ENCODE assay signal across 14 mouse cellular contexts in the genomic region with DNA sequence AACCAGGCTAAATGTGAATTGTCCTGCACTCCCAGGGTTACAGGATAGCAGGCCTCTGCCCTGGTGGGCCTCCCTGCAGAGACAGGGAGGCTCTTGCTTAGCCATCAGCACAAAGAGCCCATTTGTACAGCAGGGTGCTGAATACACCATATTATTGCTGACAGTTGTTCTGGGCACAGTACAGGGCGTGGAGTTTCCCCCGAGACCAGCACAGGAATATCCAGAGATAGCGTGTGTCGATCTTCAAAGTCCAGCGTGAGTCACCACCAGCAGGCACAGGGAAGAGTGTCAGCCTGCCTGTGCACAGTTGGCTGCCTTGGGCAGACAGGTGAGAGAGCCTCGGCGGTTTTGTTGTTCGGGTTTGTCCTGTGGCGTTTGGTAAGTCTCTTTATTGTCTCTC.
DNase-seq lines count a peak whose midpoint lies in the region; ATAC-seq and TF ChIP-seq lines count a peak whose summit lies in the region.
"Had no signal": no experiment of that assay in that cellular context is flagged by ENCODE, and none has a peak within 500 bp of the region (broad histone marks: within the 10 kb centered on the region; RNA-seq: fewer than 3 reads in every experiment).

No protein-coding gene starts in this region.

- no peak overlapping the region for H3K9ac ChIP-seq in liver, embryonic 13.5 days
- no peak overlapping the region for H3K9ac ChIP-seq in liver, postnatal 0 days (replicated peaks)
- 0 out of 2 replicates have a peak overlapping the region, but pooled peaks have one; percentile 13 for H3K9ac ChIP-seq in intestine, postnatal 0 days (ENCODE audit: low read depth, low read length)
- H3K9ac ChIP-seq: liver, embryonic 14.5 days had no signal

- no peak for TF ChIP-seq CTCF in liver, postnatal 0 days (IDR thresholded peaks at IDR 0.05; ENCODE audit: low read depth)
- TF ChIP-seq CTCF in intestine, postnatal 0 days (IDR thresholded peaks at IDR 0.05; ENCODE audit: low read depth), result no peak
- TF ChIP-seq CTCF in kidney, adult 2 months (conservative IDR thresholded peaks at IDR 0.05; ENCODE audit: insufficient read depth, insufficient read length, low read depth, low read length), result no peak

- WGBS in heart, embryonic 10.5 days, result 44% methylated on average over 9 of the region's 9 CpGs
- 47% methylated on average over 9 of the region's 9 CpGs for WGBS in liver, embryonic 13.5 days (ENCODE audit: insufficient replicate concordance)
- WGBS in liver, postnatal 0 days (ENCODE audit: insufficient replicate concordance), result 58% methylated on average over 9 of the region's 9 CpGs
- 16% methylated on average over 9 of the region's 9 CpGs for WGBS in intestine, postnatal 0 days
- WGBS in kidney, adult 2 months, result 52% methylated on average over 9 of the region's 9 CpGs

- ATAC-seq in liver, embryonic 13.5 days (ENCODE audit: low read depth), result no peak
- ATAC-seq in liver, postnatal 0 days, result no peak
- ATAC-seq in intestine, postnatal 0 days, result peak; percentile 82
- ATAC-seq in monocyte, adult 5-6 weeks (replicated peaks; ENCODE audit: insufficient number of reproducible peaks, low FRiP score, low TSS enrichment, poor library complexity, severe bottlenecking), result no peak
- ATAC-seq: CD4-positive, CD25-positive, alpha-beta regulatory T cell, adult 4 months had no signal

- H3K36me3 ChIP-seq in heart, embryonic 10.5 days, result no peaks in the 10 kb centered on the region
- H3K36me3 ChIP-seq in liver, embryonic 13.5 days, result no peaks in the 10 kb centered on the region
- no peaks in the 10 kb centered on the region for H3K36me3 ChIP-seq in liver, postnatal 0 days (replicated peaks; ENCODE audit: insufficient read depth, low read length)
- no peaks in the 10 kb centered on the region for H3K36me3 ChIP-seq in intestine, postnatal 0 days (ENCODE audit: control insufficient read depth, insufficient read depth)
- no peaks in the 10 kb centered on the region for H3K36me3 ChIP-seq in kidney, adult 2 months (ENCODE audit: control insufficient read depth, insufficient read depth, low read length)

- no peak for DNase-seq in heart, embryonic 10.5 days (ENCODE audit: low spot score)
- no peak for DNase-seq in heart, postnatal 4 days
- DNase-seq in liver, embryonic 13.5 days, result no peak
- no peak for DNase-seq in liver, postnatal 0 days
- DNase-seq in NIH3T3 (ENCODE audit: low read depth), result peak; percentile 39
- DNase-seq in kidney, adult 2 months, result no peak
- DNase-seq: adrenal gland, adult 2 months; thymus, postnatal 36 days had no signal

- no peak overlapping the region for H3K4me2 ChIP-seq in liver, embryonic 13.5 days
- no peak overlapping the region for H3K4me2 ChIP-seq in liver, postnatal 0 days (ENCODE audit: low read depth, low read length)
- peak overlapping the region; percentile 58 for H3K4me2 ChIP-seq in intestine, postnatal 0 days (replicated peaks; ENCODE audit: low read depth)
- H3K4me2 ChIP-seq: midbrain, embryonic 11.5 days had no signal

- H3K4me1 ChIP-seq in heart, embryonic 10.5 days, result peaks cover 32% of the 10 kb centered on the region
- peaks cover 40% of the 10 kb centered on the region for H3K4me1 ChIP-seq in liver, embryonic 13.5 days (replicated peaks)
- peaks cover 17% of the 10 kb centered on the region for H3K4me1 ChIP-seq in liver, postnatal 0 days (ENCODE audit: insufficient read depth)
- H3K4me1 ChIP-seq in intestine, postnatal 0 days (replicated peaks; ENCODE audit: control insufficient read depth, insufficient read depth, low read length), result peaks cover 20% of the 10 kb centered on the region
- peaks cover 17% of the 10 kb centered on the region for H3K4me1 ChIP-seq in kidney, adult 2 months (ENCODE audit: control insufficient read depth, insufficient read depth, low read length)

- TF ChIP-seq EP300 in liver, postnatal 0 days (IDR thresholded peaks at IDR 0.05; ENCODE audit: low read depth), result no peak

- no peak overlapping the region for H3K4me3 ChIP-seq in heart, embryonic 10.5 days
- H3K4me3 ChIP-seq in liver, embryonic 13.5 days (replicated peaks), result no peak overlapping the region
- H3K4me3 ChIP-seq in liver, postnatal 0 days (ENCODE audit: low read depth, low read length), result no peak overlapping the region
- H3K4me3 ChIP-seq in intestine, postnatal 0 days (ENCODE audit: low read depth, low read length), result peak overlapping the region; percentile 20; the same call in 1 of the 2 replicates
- no peak overlapping the region for H3K4me3 ChIP-seq in kidney, adult 2 months (ENCODE audit: insufficient read depth, low read depth, low read length)
- H3K4me3 ChIP-seq: erythroblast, embryonic 14.5 days had no signal

- no peak for TF ChIP-seq POLR2A in kidney, adult 2 months (IDR thresholded peaks at IDR 0.05; ENCODE audit: low read depth, low read length)

- no peaks in the 10 kb centered on the region for H3K9me3 ChIP-seq in heart, embryonic 10.5 days
- no peaks in the 10 kb centered on the region for H3K9me3 ChIP-seq in liver, embryonic 13.5 days (replicated peaks)
- H3K9me3 ChIP-seq in liver, postnatal 0 days (ENCODE audit: low read length), result no peaks in the 10 kb centered on the region
- H3K9me3 ChIP-seq in intestine, postnatal 0 days (ENCODE audit: control insufficient read depth), result no peaks in the 10 kb centered on the region

- peak overlapping the region; percentile 43; the same call in 1 of the 2 replicates for H3K27ac ChIP-seq in heart, embryonic 10.5 days
- peak overlapping the region; percentile 29; the same call in 1 of the 2 replicates for H3K27ac ChIP-seq in liver, embryonic 13.5 days
- H3K27ac ChIP-seq in liver, postnatal 0 days (ENCODE audit: low read depth), result no peak overlapping the region
- peak overlapping the region; percentile 74 for H3K27ac ChIP-seq in intestine, postnatal 0 days (ENCODE audit: low read depth, low read length)
- no peak overlapping the region for H3K27ac ChIP-seq in kidney, adult 2 months (ENCODE audit: insufficient read depth, low read depth, low read length)
- H3K27ac ChIP-seq: liver, embryonic 14.5 days had no signal

- H3K27me3 ChIP-seq in heart, embryonic 10.5 days (ENCODE audit: insufficient read depth, poor library complexity, severe bottlenecking), result no peaks in the 10 kb centered on the region
- H3K27me3 ChIP-seq in liver, embryonic 13.5 days, result no peaks in the 10 kb centered on the region
- no peaks in the 10 kb centered on the region for H3K27me3 ChIP-seq in liver, postnatal 0 days (ENCODE audit: insufficient read depth, low read length)
- no peaks in the 10 kb centered on the region for H3K27me3 ChIP-seq in intestine, postnatal 0 days (replicated peaks; ENCODE audit: control insufficient read depth, insufficient read depth, low read length)
- no peaks in the 10 kb centered on the region for H3K27me3 ChIP-seq in kidney, adult 2 months (replicated peaks; ENCODE audit: control insufficient read depth, insufficient read depth, low read length)

Comparison
In these comparisons a context has a peak if more than half of its experiments do, and no peak if none do; other contexts are left out.
1. H3K27ac ChIP-seq: peak in heart, embryonic 10.5 days (single experiment), liver, embryonic 13.5 days (single experiment) and intestine, postnatal 0 days (single experiment); none in liver, postnatal 0 days (single experiment) and kidney, adult 2 months (single experiment).